Mouse (Mus musculus) myocyte (in vitro differentiated cells): ENCODE measurements around the gene Ctnnb1. TPM values are rescaled to one million over a fixed set of nuclear protein-coding genes. Genes with fewer than 3 reads are reported as not detected.
A peak's percentile ranks its signal among the peaks of the same experiment; 100 is the strongest.

Experiments used
- H3K27me3 ChIP-seq: one replicate; pipeline ENCODE4 v1.6.1; 2011; ENCODE audit not compliant: control insufficient read depth, insufficient read depth, insufficient read length
- H3K36me3 ChIP-seq: one replicate; pipeline ENCODE4 v1.6.1; 2011; ENCODE audit not compliant: control insufficient read depth, insufficient read depth
- H3K4me2 ChIP-seq: one replicate; pipeline ENCODE4 v1.6.1; 2011; ENCODE audit warnings: low read depth, control low read depth
- H3K4me3 ChIP-seq: one replicate; pipeline ENCODE4 v1.5.1; 2011; ENCODE audit warnings: mild to moderate bottlenecking, control low read depth, moderate library complexity
- H3K79me2 ChIP-seq: one replicate; pipeline ENCODE4 v1.6.1; 2011; ENCODE audit not compliant: control insufficient read depth, insufficient read depth
- H3ac ChIP-seq: one replicate; pipeline ENCODE4 v1.6.1; 2011; ENCODE audit not compliant: control insufficient read depth, insufficient read length
- CEBPB ChIP-seq: IDR thresholded peaks from 2 replicates; pipeline ENCODE4 v1.6.1; 2011; ENCODE audit warnings: mild to moderate bottlenecking, moderate library complexity; ENCODE audit not compliant: poor library complexity, insufficient read depth, severe bottlenecking
- E2F4 ChIP-seq: IDR thresholded peaks from one replicate; pipeline ENCODE4 v1.6.1; 2011; ENCODE audit warnings: mild to moderate bottlenecking, control low read depth, moderate library complexity; ENCODE audit not compliant: insufficient read depth
- MAX ChIP-seq: IDR thresholded peaks from one replicate; pipeline ENCODE4 v1.6.1; 2011; ENCODE audit warnings: low read depth, mild to moderate bottlenecking, control low read depth
- MYOD1 ChIP-seq, 3 experiments: IDR thresholded peaks; one replicate each; pipeline ENCODE4 v1.6.1; 2011; ENCODE audit warnings: control low read depth in 2 of 3, low read depth in 2 of 3, mild to moderate bottlenecking in 2 of 3, moderate library complexity in 1 of 3; ENCODE audit not compliant: insufficient read length in 2 of 3, control insufficient read depth in 1 of 3
- MYOG ChIP-seq, 3 experiments: IDR thresholded peaks; one replicate each; pipeline ENCODE4 v1.6.1; 2011; ENCODE audit warnings: control low read depth in 2 of 3, low read depth in 2 of 3, mild to moderate bottlenecking in 2 of 3; ENCODE audit not compliant: insufficient read length in 2 of 3, control insufficient read depth in 1 of 3, insufficient read depth in 1 of 3
- POLR2A ChIP-seq: IDR thresholded peaks from one replicate; pipeline ENCODE4 v1.6.1; 2011; ENCODE audit warnings: low read depth, mild to moderate bottlenecking, control low read depth, moderate library complexity; ENCODE audit not compliant: insufficient read length
- POLR2AphosphoS2 ChIP-seq: IDR thresholded peaks from one replicate; pipeline ENCODE4 v1.6.1; 2011; ENCODE audit warnings: low read depth, control low read depth; ENCODE audit not compliant: insufficient read length
- REST ChIP-seq: IDR thresholded peaks from one replicate; pipeline ENCODE4 v1.6.1; 2011; ENCODE audit warnings: mild to moderate bottlenecking, control low read depth, moderate library complexity; ENCODE audit not compliant: insufficient read depth, insufficient read length
- SRF ChIP-seq: IDR thresholded peaks from one replicate; pipeline ENCODE4 v1.6.1; 2011; ENCODE audit warnings: low read depth; ENCODE audit not compliant: control insufficient read depth, insufficient read length
- TCF12 ChIP-seq: IDR thresholded peaks from one replicate; pipeline ENCODE4 v1.6.1; 2011; ENCODE audit warnings: mild to moderate bottlenecking, control low read depth; ENCODE audit not compliant: poor library complexity, insufficient read depth, severe bottlenecking
- TCF3 ChIP-seq: IDR thresholded peaks from one replicate; pipeline ENCODE4 v1.6.1; 2011; ENCODE audit warnings: low read depth, control low read depth; ENCODE audit not compliant: insufficient read length
- USF1 ChIP-seq: IDR thresholded peaks from one replicate; pipeline ENCODE4 v1.6.1; 2011; ENCODE audit warnings: low read depth, mild to moderate bottlenecking, control low read depth, moderate library complexity
- polyA plus RNA-seq: library from polyadenylated mRNA; unstranded; fragments of >200 nt; fragmentation: generic; extraction: Trizol; gene quantifications from one replicate; pipeline ENCODE4 v1.2.1, GENCODE M21; 2012; ENCODE audit warnings: missing spikeins

Ctnnb1 gene
- polyA plus RNA-seq, 1 experiment, result 294 TPM

- Histone ChIP-seq H3K4me2 (no peak overlapping the region), H3K27me3 (no peaks in the 10 kb centered on the region), H3ac (no peak overlapping the region), H3K36me3 (no peaks in the 10 kb centered on the region), H3K4me3 (no peak overlapping the region), H3K79me2 (no peaks in the 10 kb centered on the region)
- TF ChIP-seq CEBPB (no peak), MYOG (IDR thresholded peaks at IDR 0.05; ENCODE audit: control insufficient read depth in 1 of 3, insufficient read depth in 1 of 3, insufficient read length in 2 of 3, low read depth in 2 of 3) (no peak), MAX (no peak), E2F4 (no peak), POLR2A (no peak), POLR2AphosphoS2 (no peak), REST (no peak), MYOD1 (IDR thresholded peaks at IDR 0.05; ENCODE audit: control insufficient read depth in 1 of 3, insufficient read length in 2 of 3, low read depth in 2 of 3) (no peak)
Observed at GRCm38 (mm10) chr9:120918642-120919041, 10.4 kb upstream of the Ctnnb1 start.

GRCm38 (mm10) chr9:120919130-120919529, 9.9 kb upstream of the Ctnnb1 start:
- Histone ChIP-seq H3K27me3 (no peaks in the 10 kb centered on the region), H3ac (no peak overlapping the region), H3K4me3 (no peak overlapping the region), H3K4me2 (no peak overlapping the region), H3K36me3 (no peaks in the 10 kb centered on the region), H3K79me2 (no peaks in the 10 kb centered on the region)
- TF ChIP-seq TCF12 (no peak), E2F4 (no peak), SRF (no peak)

GRCm38 (mm10) chr9:120926126-120926525, 2.9 kb upstream of the Ctnnb1 start:
- Histone ChIP-seq H3ac (no peak overlapping the region), H3K4me2 (no peak overlapping the region), H3K27me3 (no peaks in the 10 kb centered on the region), H3K36me3 (no peaks in the 10 kb centered on the region), H3K4me3 (no peak overlapping the region), H3K79me2 (no peaks in the 10 kb centered on the region)
- TF ChIP-seq CEBPB (no peak), MYOD1 (IDR thresholded peaks at IDR 0.05; ENCODE audit: control insufficient read depth in 1 of 3, insufficient read length in 2 of 3, low read depth in 2 of 3) (no peak), TCF3 (no peak), USF1 (no peak), POLR2AphosphoS2 (no peak), E2F4 (no peak), SRF (no peak), MAX (no peak), MYOG (IDR thresholded peaks at IDR 0.05; ENCODE audit: control insufficient read depth in 1 of 3, insufficient read depth in 1 of 3, insufficient read length in 2 of 3, low read depth in 2 of 3) (no peak), TCF12 (no peak)

GRCm38 (mm10) chr9:120926939-120927606, 1.9 kb upstream of the Ctnnb1 start:
- TF ChIP-seq CEBPB (peak; percentile 40; the same call in 1 of the 2 replicates), MYOD1 (IDR thresholded peaks at IDR 0.05; ENCODE audit: control insufficient read depth in 1 of 3, insufficient read length in 2 of 3, low read depth in 2 of 3) (no peak), MYOG (IDR thresholded peaks at IDR 0.05; ENCODE audit: control insufficient read depth in 1 of 3, insufficient read depth in 1 of 3, insufficient read length in 2 of 3, low read depth in 2 of 3) (no peak), REST (no peak)
- no peak overlapping the region for H3K4me3 ChIP-seq
- H3K79me2 ChIP-seq, result no peaks in the 10 kb centered on the region
- H3ac ChIP-seq, result no peak overlapping the region
- H3K36me3 ChIP-seq, result no peaks in the 10 kb centered on the region
- H3K27me3 ChIP-seq, result no peaks in the 10 kb centered on the region
- H3K4me2 ChIP-seq, result peak overlapping the region; percentile 59

- H3K79me2 ChIP-seq, result peaks cover 14% of the 10 kb centered on the region
- H3K36me3 ChIP-seq, result no peaks in the 10 kb centered on the region
- H3K4me2 ChIP-seq, result no peak overlapping the region
- H3ac ChIP-seq, result no peak overlapping the region
- H3K27me3 ChIP-seq, result no peaks in the 10 kb centered on the region
- TF ChIP-seq TCF3 (no peak), MYOG (IDR thresholded peaks at IDR 0.05; ENCODE audit: control insufficient read depth in 1 of 3, insufficient read depth in 1 of 3, insufficient read length in 2 of 3, low read depth in 2 of 3) (no peak), REST (no peak), POLR2A (no peak), MYOD1 (IDR thresholded peaks at IDR 0.05; ENCODE audit: control insufficient read depth in 1 of 3, insufficient read length in 2 of 3, low read depth in 2 of 3) (no peak), POLR2AphosphoS2 (no peak), USF1 (no peak), TCF12 (no peak), MAX (no peak), SRF (no peak), E2F4 (no peak), CEBPB (no peak)
- H3K4me3 ChIP-seq, result no peak overlapping the region
Observed at GRCm38 (mm10) chr9:120930021-120930420, 1.0 kb downstream of the Ctnnb1 start.
